Mouse (Mus musculus): ENCODE measurements around the gene Ncor1.
"Not testable (repeated sequence)": the region's sequence is repeated elsewhere in the genome, so short reads cannot be mapped to it uniquely, and the experiment has no call there.

The Ncor1 gene

GRCm38 (mm10) chr11:62457891-62458270 lies 460 bp downstream of the Ncor1 start:
- DNase-seq (ENCODE audit: extremely low spot score): no peak

- peak; percentile 93 for DNase-seq (ENCODE audit: extremely low spot score)
These were observed 975 bp downstream of the Ncor1 start for GRCm38 (mm10) chr11:62457241-62457890.

GRCm38 (mm10) chr11:62456483-62457172 lies 1.7 kb downstream of the Ncor1 start:
- DNase-seq (ENCODE audit: extremely low spot score): peak; percentile 80

GRCm38 (mm10) chr11:62456021-62456482 lies 2.3 kb downstream of the Ncor1 start:
- DNase-seq (ENCODE audit: extremely low spot score): peak; percentile 10

GRCm38 (mm10) chr11:62455193-62455592 lies 3.1 kb downstream of the Ncor1 start:
- DNase-seq (ENCODE audit: extremely low spot score): no peak

GRCm38 (mm10) chr11:62448971-62449370 lies 9.4 kb downstream of the Ncor1 start:
- DNase-seq (ENCODE audit: extremely low spot score): no peak

- no peak for DNase-seq (ENCODE audit: extremely low spot score)
These were observed 12.5 kb downstream of the Ncor1 start for GRCm38 (mm10) chr11:62445799-62446198.

- DNase-seq (ENCODE audit: extremely low spot score): no peak
These were observed 17.5 kb downstream of the Ncor1 start for GRCm38 (mm10) chr11:62440670-62441315.

GRCm38 (mm10) chr11:62432211-62432610 lies 26.1 kb downstream of the Ncor1 start:
- DNase-seq (ENCODE audit: extremely low spot score): no peak

- no peak for DNase-seq (ENCODE audit: extremely low spot score)
These were observed 31.2 kb downstream of the Ncor1 start for GRCm38 (mm10) chr11:62427105-62427504.

GRCm38 (mm10) chr11:62426266-62426665 lies 32.1 kb downstream of the Ncor1 start:
- DNase-seq (ENCODE audit: extremely low spot score): no peak

GRCm38 (mm10) chr11:62424525-62424924 lies 33.8 kb downstream of the Ncor1 start:
- no peak for DNase-seq (ENCODE audit: extremely low spot score)

- no peak for DNase-seq (ENCODE audit: extremely low spot score)
These were observed 43.3 kb downstream of the Ncor1 start for GRCm38 (mm10) chr11:62415026-62415425.

GRCm38 (mm10) chr11:62409611-62410010 lies 48.7 kb downstream of the Ncor1 start:
- DNase-seq (ENCODE audit: extremely low spot score): no peak

GRCm38 (mm10) chr11:62408848-62409247 lies 49.5 kb downstream of the Ncor1 start:
- no peak for DNase-seq (ENCODE audit: extremely low spot score)

GRCm38 (mm10) chr11:62396405-62396804 lies 61.9 kb downstream of the Ncor1 start:
- DNase-seq (ENCODE audit: extremely low spot score): peak; percentile 22

- DNase-seq (ENCODE audit: extremely low spot score): no peak
These were observed 70.0 kb downstream of the Ncor1 start for GRCm38 (mm10) chr11:62388331-62388679.

- no peak for DNase-seq (ENCODE audit: extremely low spot score)
These were observed 70.6 kb downstream of the Ncor1 start for GRCm38 (mm10) chr11:62387608-62388330.

GRCm38 (mm10) chr11:62377202-62377851 lies 81.0 kb downstream of the Ncor1 start:
- DNase-seq (ENCODE audit: extremely low spot score): not testable (repeated sequence)

GRCm38 (mm10) chr11:62371776-62372175 lies 86.6 kb downstream of the Ncor1 start:
- no peak for DNase-seq (ENCODE audit: extremely low spot score)

GRCm38 (mm10) chr11:62369924-62370323 lies 88.4 kb downstream of the Ncor1 start:
- no peak for DNase-seq (ENCODE audit: extremely low spot score)

- DNase-seq (ENCODE audit: extremely low spot score): no peak
These were observed 91.5 kb downstream of the Ncor1 start for GRCm38 (mm10) chr11:62366879-62367278.

All from embryo, embryonic 9.5 days (tissue).